In the genomic region with DNA sequence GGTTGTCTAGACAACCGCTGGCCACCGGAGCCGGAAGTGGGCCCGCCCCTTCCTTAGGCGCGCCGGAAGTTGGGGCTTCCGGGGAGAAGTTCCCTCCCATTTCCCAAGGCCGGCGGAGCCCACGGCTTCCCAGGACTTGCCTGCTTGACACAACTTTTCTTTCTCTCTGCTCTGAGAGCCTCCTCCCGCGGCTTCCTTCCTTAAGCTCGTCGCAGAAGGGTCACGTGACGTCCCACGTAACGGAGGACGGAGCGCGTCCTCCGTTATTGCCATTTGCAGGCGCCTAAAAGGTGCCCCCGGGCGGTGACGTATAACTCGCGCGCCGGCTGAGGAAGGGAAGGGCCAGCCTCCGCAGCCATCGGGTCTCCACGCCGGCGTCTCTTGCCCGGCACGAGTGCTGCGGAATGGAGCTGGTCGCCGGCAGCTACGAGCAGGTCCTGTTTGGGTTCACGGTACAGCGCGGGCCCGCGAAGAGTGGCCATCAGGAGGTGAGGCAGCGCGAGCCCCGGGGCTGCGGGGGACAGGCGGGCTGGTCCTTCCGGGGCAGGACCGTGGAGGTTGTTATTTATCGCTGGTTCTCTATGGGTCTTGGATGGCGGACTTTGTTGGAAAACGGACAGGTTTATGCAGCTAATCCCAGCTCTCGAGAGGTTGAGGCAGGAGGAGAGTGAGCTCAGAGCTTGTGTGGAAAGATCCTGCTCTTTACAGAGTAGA, we compare ENCODE assay signal across 1 mouse cellular context.
TF ChIP-seq lines count a peak whose summit lies in the region.

A gene (plus strand): TSS at position 98 of the 714 bp plus-strand sequence.

TF ChIP-seq in MEL, 35 proteins besides CTCF, POLR2A, EP300 and RAD21 (continued from another document):
- TF ChIP-seq TBP (IDR thresholded peaks at IDR 0.05; ENCODE audit: low read depth, low read length) (peak; percentile 57; the same call in 1 of the 2 replicates), UBTF (IDR thresholded peaks at IDR 0.05; ENCODE audit: borderline replicate concordance, insufficient read depth, low read depth, low read length) (no peak), USF1 (IDR thresholded peaks at IDR 0.05; ENCODE audit: low read depth, low read length) (peak; percentile 98), TCF12 (IDR thresholded peaks at IDR 0.05; ENCODE audit: low read depth, low read length) (no peak; the same call in 1 of the 2 replicates), USF2 (IDR thresholded peaks at IDR 0.05; ENCODE audit: borderline replicate concordance in 1 of 2, insufficient read depth in 1 of 2, low read depth in 1 of 2, low read length in 2 of 2) (peak; percentile 37 to 80; a peak in 3 of 4 replicates)
